Mouse (Mus musculus) kidney, adult 18-20 months (tissue): ENCODE measurements around the gene Jph4.

Experiments used
- DNase-seq: peaks from one replicate; pipeline ENCODE4 v3.0.0; 2021

Jph4 gene

GRCm38 (mm10) chr14:55063117-55063516 is 53.6 kb downstream of the Jph4 start:
- no peak for DNase-seq

- DNase-seq: no peak
These were observed 54.1 kb downstream of the Jph4 start for GRCm38 (mm10) chr14:55062626-55063025.

- DNase-seq: no peak
These were observed 54.9 kb downstream of the Jph4 start for GRCm38 (mm10) chr14:55061845-55062244.

- DNase-seq: peak; percentile 41
These were observed 56.8 kb downstream of the Jph4 start for GRCm38 (mm10) chr14:55059931-55060330.

- no peak for DNase-seq
These were observed 57.7 kb downstream of the Jph4 start for GRCm38 (mm10) chr14:55059009-55059408.
